Mouse (Mus musculus) embryonic fibroblast, embryonic 13.5 days (primary cell): ENCODE results near the gene Gm20388. TPM values are rescaled to one million over a fixed set of nuclear protein-coding genes. Genes with fewer than 3 reads are reported as not detected.
A peak's percentile ranks its signal among the peaks of the same experiment; 100 is the strongest.

Experiments used
- H3K27ac ChIP-seq: 2 replicates; pipeline ENCODE4 v1.5.1; 2012; ENCODE audit warnings: low read length, control low read depth, inconsistent platforms; ENCODE audit not compliant: insufficient read depth
- H3K4me1 ChIP-seq: 2 replicates; pipeline ENCODE4 v1.6.1; 2011; ENCODE audit warnings: low read length; ENCODE audit not compliant: control insufficient read depth, insufficient read depth
- H3K4me3 ChIP-seq: 2 replicates; pipeline ENCODE4 v1.5.1; 2011; ENCODE audit warnings: mild to moderate bottlenecking, control low read depth, low read length; ENCODE audit not compliant: insufficient read depth
- CTCF ChIP-seq: IDR thresholded peaks from 2 replicates; pipeline ENCODE4 v1.5.1; 2011; ENCODE audit warnings: mild to moderate bottlenecking, control low read depth, low read length, moderate library complexity, borderline replicate concordance; ENCODE audit not compliant: insufficient read depth
- POLR2A ChIP-seq: IDR thresholded peaks from 2 replicates; pipeline ENCODE4 v1.6.1; 2011; ENCODE audit warnings: low read depth, mild to moderate bottlenecking, control low read depth, low read length, moderate library complexity
- polyA plus RNA-seq: library from polyadenylated mRNA; stranded (reverse); fragments of >200 nt; gene quantifications from 2 replicates; pipeline ENCODE4 v1.2.4, GENCODE M21; 2011; ENCODE audit warnings: low read depth; ENCODE audit not compliant: missing spikeins, insufficient read length

Gene Gm20388
- polyA plus RNA-seq, 1 experiment, result 82.8 TPM

- no peak overlapping the region for H3K27ac ChIP-seq
- TF ChIP-seq POLR2A (no peak), CTCF (no peak)
- no peak overlapping the region for H3K4me3 ChIP-seq
- peaks cover 4% of the 10 kb centered on the region; the same call in 1 of the 2 replicates for H3K4me1 ChIP-seq
Observed at GRCm38 (mm10) chr8:121572121-121572520, 1661.5 kb downstream of the Gm20388 start.

- TF ChIP-seq POLR2A (no peak), CTCF (no peak)
- peaks cover 4% of the 10 kb centered on the region; the same call in 1 of the 2 replicates for H3K4me1 ChIP-seq
- no peak overlapping the region for H3K27ac ChIP-seq
- H3K4me3 ChIP-seq, result no peak overlapping the region
Observed at GRCm38 (mm10) chr8:121573275-121573674, 1662.6 kb downstream of the Gm20388 start.

- Histone ChIP-seq H3K4me1 (peaks cover 4% of the 10 kb centered on the region; the same call in 1 of the 2 replicates), H3K4me3 (no peak overlapping the region), H3K27ac (no peak overlapping the region)
- no peak for TF ChIP-seq CTCF
- TF ChIP-seq POLR2A, result no peak
Observed at GRCm38 (mm10) chr8:121575661-121576060, 1665.0 kb downstream of the Gm20388 start.

GRCm38 (mm10) chr8:121577751-121578675 lies 1667.4 kb downstream of the Gm20388 start:
- H3K27ac ChIP-seq, result no peak overlapping the region
- peak overlapping the region; percentile 85 for H3K4me3 ChIP-seq
- peaks cover 4% of the 10 kb centered on the region; the same call in 1 of the 2 replicates for H3K4me1 ChIP-seq
- TF ChIP-seq CTCF (no peak), POLR2A (no peak)

- Histone ChIP-seq H3K4me1 (peaks cover 4% of the 10 kb centered on the region; the same call in 1 of the 2 replicates), H3K27ac (no peak within 1 kb of the TSS), H3K4me3 (peak within 1 kb of the TSS; percentile 85)
- TF ChIP-seq CTCF (no peak), POLR2A (peak; percentile 89)
Observed at GRCm38 (mm10) chr8:121578676-121579451, 1668.2 kb downstream of the Gm20388 start, which contains the start of gene Fbxo31. Gene Fbxo31, minus strand, starts transcription at chr8:121578806.

GRCm38 (mm10) chr8:121580465-121580864 lies 1669.8 kb downstream of the Gm20388 start:
- Histone ChIP-seq H3K4me3 (no peak overlapping the region), H3K4me1 (peaks cover 4% of the 10 kb centered on the region; the same call in 1 of the 2 replicates), H3K27ac (no peak overlapping the region)
- no peak for TF ChIP-seq POLR2A
- TF ChIP-seq CTCF, result no peak

GRCm38 (mm10) chr8:121583653-121584052 lies 1673.0 kb downstream of the Gm20388 start:
- TF ChIP-seq CTCF, result no peak
- TF ChIP-seq POLR2A, result no peak
- no peak overlapping the region for H3K27ac ChIP-seq

GRCm38 (mm10) chr8:121584730-121585129 lies 1674.1 kb downstream of the Gm20388 start:
- Histone ChIP-seq H3K4me3 (peak overlapping the region; percentile 63), H3K4me1 (no peaks in the 10 kb centered on the region), H3K27ac (no peak overlapping the region)
- no peak for TF ChIP-seq CTCF
- TF ChIP-seq POLR2A, result no peak; the same call in 1 of the 2 replicates

More at GRCm38 (mm10) chr8:121583653-121584052, 1673.0 kb downstream of the Gm20388 start:
- H3K4me3 ChIP-seq, result no peak overlapping the region
- H3K4me1 ChIP-seq, result no peaks in the 10 kb centered on the region

- H3K4me1 ChIP-seq, result no peaks in the 10 kb centered on the region
- no peak for TF ChIP-seq CTCF
- peak; percentile 69 for TF ChIP-seq POLR2A
- peak overlapping the region; percentile 63 for H3K4me3 ChIP-seq
- H3K27ac ChIP-seq, result no peak overlapping the region
Observed at GRCm38 (mm10) chr8:121585159-121585825, 1674.7 kb downstream of the Gm20388 start.
